Mouse (Mus musculus): ENCODE results near the gene Gm2a. TPM values are rescaled to one million over a fixed set of nuclear protein-coding genes. Genes with fewer than 3 reads are reported as not detected.
"Not testable (repeated sequence)": the region's sequence is repeated elsewhere in the genome, so short reads cannot be mapped to it uniquely, and the experiment has no call there.

The Gm2a gene
- polyA plus RNA-seq, 1 experiment, result 65.4 TPM

GRCm38 (mm10) chr11:55109521-55110300 lies 11.8 kb downstream of the Gm2a start:
- Histone ChIP-seq H3K4me1 (ENCODE audit: control insufficient read depth, insufficient read depth, insufficient read length, low read length) (no peaks in the 10 kb centered on the region), H3K4me3 (ENCODE audit: insufficient read depth, low read depth, low read length) (no peak overlapping the region)

GRCm38 (mm10) chr11:55110566-55111169 lies 12.8 kb downstream of the Gm2a start:
- Histone ChIP-seq H3K4me1 (ENCODE audit: control insufficient read depth, insufficient read depth, insufficient read length, low read length) (no peaks in the 10 kb centered on the region), H3K4me3 (ENCODE audit: insufficient read depth, low read depth, low read length) (no peak overlapping the region), H3K27ac (replicated peaks; ENCODE audit: low read depth, low read length) (no peak overlapping the region)

More at GRCm38 (mm10) chr11:55109521-55110300, 11.8 kb downstream of the Gm2a start:
- no peak overlapping the region for H3K27ac ChIP-seq (replicated peaks; ENCODE audit: low read depth, low read length)

DNA sequence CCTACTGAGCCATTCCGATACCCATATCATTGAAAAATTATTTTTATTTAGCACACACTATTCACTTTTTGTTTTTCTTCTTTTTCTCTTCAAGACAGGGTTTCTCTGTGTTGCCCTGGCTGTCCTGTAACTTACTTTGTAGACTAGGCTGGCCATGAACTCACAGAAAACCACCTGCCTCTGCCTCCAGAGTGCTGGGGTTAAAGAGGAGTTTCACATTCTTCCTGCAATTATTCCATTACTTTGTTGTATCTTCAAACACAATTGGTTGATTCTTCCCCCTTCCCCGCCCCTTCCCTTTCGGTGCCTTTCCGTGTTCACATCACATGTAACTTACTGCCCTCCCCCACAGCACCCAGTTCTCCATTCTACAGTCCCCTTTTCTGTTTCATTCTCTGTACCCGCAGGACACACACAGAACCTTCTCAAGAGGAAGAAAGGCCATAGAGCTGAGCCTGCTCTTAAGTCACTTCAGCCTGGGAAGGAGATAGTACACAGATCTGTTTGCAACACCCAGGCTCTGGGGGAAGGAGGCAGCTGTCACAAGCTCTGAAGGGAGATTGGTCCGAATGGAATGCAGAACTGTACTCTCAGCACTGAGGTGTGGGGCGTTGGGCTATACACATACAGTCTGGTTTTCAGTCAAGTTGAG lies 15.4 kb downstream of the Gm2a start:
- Histone ChIP-seq H3K4me3 (ENCODE audit: insufficient read depth, low read depth, low read length) (no peak overlapping the region), H3K4me1 (ENCODE audit: control insufficient read depth, insufficient read depth, insufficient read length, low read length) (no peaks in the 10 kb centered on the region), H3K27ac (replicated peaks; ENCODE audit: low read depth, low read length) (peak overlapping the region; percentile 45; the same call in 1 of the 2 replicates)

GRCm38 (mm10) chr11:55113861-55114250 lies 15.9 kb downstream of the Gm2a start:
- H3K4me3 ChIP-seq (ENCODE audit: insufficient read depth, low read depth, low read length); H3K4me1 ChIP-seq (ENCODE audit: control insufficient read depth, insufficient read depth, insufficient read length, low read length): not testable (repeated sequence)
- H3K27ac ChIP-seq (replicated peaks; ENCODE audit: low read depth, low read length), result peak overlapping the region; percentile 45; the same call in 1 of the 2 replicates

- Histone ChIP-seq H3K27ac (replicated peaks; ENCODE audit: low read depth, low read length) (peak overlapping the region; percentile 37; the same call in 1 of the 2 replicates), H3K4me3 (ENCODE audit: insufficient read depth, low read depth, low read length) (no peak overlapping the region), H3K4me1 (ENCODE audit: control insufficient read depth, insufficient read depth, insufficient read length, low read length) (no peaks in the 10 kb centered on the region)
These were observed 16.4 kb downstream of the Gm2a start for GRCm38 (mm10) chr11:55114291-55114690.

DNA sequence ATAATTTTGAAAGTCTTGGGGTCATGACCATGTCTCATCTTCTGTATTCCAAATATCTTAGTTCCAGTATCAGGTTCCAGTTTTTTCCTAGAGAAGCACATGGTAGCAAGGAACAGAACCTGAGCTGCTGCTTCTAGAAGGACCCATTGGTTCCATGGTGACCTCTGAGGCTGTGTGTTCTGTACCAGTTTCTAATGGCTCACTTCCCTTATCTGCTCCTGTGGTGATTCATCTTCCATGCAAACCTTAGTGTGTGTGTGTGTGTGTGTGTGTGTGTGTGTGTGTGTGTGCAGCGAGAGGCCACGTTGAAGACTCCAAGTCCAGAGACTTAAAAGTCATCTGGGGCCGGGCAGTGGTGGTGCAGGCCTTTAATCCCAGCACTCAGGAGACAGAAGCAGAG lies 18.1 kb downstream of the Gm2a start:
- H3K27ac ChIP-seq (replicated peaks; ENCODE audit: low read depth, low read length), result no peak overlapping the region
- H3K4me3 ChIP-seq (ENCODE audit: insufficient read depth, low read depth, low read length), result no peak overlapping the region
- H3K4me1 ChIP-seq (ENCODE audit: control insufficient read depth, insufficient read depth, insufficient read length, low read length), result no peaks in the 10 kb centered on the region

DNA sequence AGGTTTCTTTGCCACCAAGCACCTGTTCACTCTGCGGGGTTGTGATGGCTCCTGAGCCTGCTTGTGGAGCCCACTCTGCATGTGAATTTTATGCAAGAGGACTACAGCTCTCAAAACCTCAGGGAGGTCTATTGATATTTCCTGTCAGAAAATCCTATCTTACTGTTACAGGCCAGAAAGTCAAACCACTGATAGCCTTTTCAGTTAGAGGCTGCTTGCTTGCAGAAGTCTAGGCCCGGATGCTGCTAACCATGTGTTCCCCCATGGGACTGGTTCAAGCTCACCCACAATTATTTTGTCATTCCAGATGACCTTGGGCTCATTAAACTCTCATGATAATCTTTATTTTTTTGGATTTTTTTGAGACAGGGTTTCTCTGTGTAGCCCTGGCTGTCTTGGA lies 19.1 kb downstream of the Gm2a start:
- Histone ChIP-seq H3K27ac (replicated peaks; ENCODE audit: low read depth, low read length) (no peak overlapping the region), H3K4me1 (ENCODE audit: control insufficient read depth, insufficient read depth, insufficient read length, low read length) (no peaks in the 10 kb centered on the region), H3K4me3 (ENCODE audit: insufficient read depth, low read depth, low read length) (no peak overlapping the region)

DNA sequence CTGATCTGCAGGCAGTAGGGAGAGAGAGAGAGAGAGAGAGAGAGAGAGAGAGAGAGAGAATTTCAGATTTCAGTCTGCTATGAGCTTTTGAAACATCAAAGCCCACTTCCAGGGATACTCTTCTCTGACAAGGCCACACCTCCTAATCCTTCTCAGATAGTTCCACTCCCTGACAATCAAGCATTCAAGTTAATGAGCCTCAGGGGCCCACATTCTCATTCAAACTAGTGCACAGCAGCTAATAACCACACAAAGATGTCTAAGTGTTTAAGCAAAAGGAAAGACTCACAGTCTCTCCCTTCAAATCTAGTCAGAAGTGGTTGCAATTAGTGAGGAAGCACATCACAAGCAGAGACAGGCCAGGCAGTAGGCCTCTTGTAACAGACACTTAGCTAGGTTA lies 22.4 kb downstream of the Gm2a start:
- Histone ChIP-seq H3K4me1 (ENCODE audit: control insufficient read depth, insufficient read depth, insufficient read length, low read length) (no peaks in the 10 kb centered on the region), H3K4me3 (ENCODE audit: insufficient read depth, low read depth, low read length) (no peak overlapping the region), H3K27ac (replicated peaks; ENCODE audit: low read depth, low read length) (no peak overlapping the region)

DNA sequence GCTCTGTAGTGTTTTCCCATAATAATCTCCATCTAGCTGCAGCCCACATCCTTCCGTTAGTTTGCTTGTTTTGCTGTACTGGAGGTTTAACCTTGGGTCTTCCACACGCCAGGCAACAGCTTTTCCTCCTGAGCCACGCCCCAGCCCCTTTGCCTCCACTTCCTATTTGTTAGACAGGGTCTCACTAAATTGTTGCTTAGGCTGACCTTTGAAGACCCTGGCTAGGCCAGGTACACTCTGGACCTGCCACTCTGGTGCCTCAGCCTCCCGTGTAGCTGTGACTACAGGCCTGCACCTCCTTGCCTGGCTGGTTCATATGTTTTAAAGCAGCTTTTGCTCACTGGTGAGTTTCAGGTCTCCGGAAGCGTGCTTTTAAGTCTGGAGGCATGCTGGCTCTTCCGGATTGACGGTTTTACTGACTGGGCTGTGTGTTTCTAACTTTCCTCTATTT lies 22.9 kb downstream of the Gm2a start:
- Histone ChIP-seq H3K4me1 (ENCODE audit: control insufficient read depth, insufficient read depth, insufficient read length, low read length) (no peaks in the 10 kb centered on the region), H3K4me3 (ENCODE audit: insufficient read depth, low read depth, low read length) (no peak overlapping the region), H3K27ac (replicated peaks; ENCODE audit: low read depth, low read length) (no peak overlapping the region; the same call in 1 of the 2 replicates)

GRCm38 (mm10) chr11:55121430-55121829 lies 23.5 kb downstream of the Gm2a start:
- no peak overlapping the region for H3K4me3 ChIP-seq (ENCODE audit: insufficient read depth, low read depth, low read length)
- H3K27ac ChIP-seq (replicated peaks; ENCODE audit: low read depth, low read length), result no peak overlapping the region
- H3K4me1 ChIP-seq (ENCODE audit: control insufficient read depth, insufficient read depth, insufficient read length, low read length), result no peaks in the 10 kb centered on the region

DNA sequence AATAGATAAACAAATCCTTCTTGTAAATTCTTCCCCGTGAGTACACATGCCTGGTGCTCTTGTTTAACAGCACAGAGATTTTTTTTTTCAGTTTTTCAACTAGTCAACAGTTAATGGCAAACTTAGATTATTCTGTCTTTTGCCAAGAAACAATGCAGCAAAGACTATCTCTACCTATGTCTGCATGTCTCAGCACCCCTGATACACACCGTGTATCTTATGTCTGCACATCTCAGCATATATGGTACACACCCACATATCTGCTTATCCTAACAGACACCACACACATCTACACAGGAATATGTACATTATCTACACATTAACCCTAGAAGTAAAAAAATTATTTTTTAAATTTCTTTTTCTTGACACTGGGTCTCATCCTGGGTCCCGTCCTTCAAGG lies 28.7 kb downstream of the Gm2a start:
- H3K27ac ChIP-seq (replicated peaks; ENCODE audit: low read depth, low read length), result no peak overlapping the region
- H3K4me1 ChIP-seq (ENCODE audit: control insufficient read depth, insufficient read depth, insufficient read length, low read length), result no peaks in the 10 kb centered on the region
- H3K4me3 ChIP-seq (ENCODE audit: insufficient read depth, low read depth, low read length), result no peak overlapping the region

GRCm38 (mm10) chr11:55127937-55128336 lies 30.0 kb downstream of the Gm2a start:
- H3K4me1 ChIP-seq (ENCODE audit: control insufficient read depth, insufficient read depth, insufficient read length, low read length), result no peaks in the 10 kb centered on the region
- H3K27ac ChIP-seq (replicated peaks; ENCODE audit: low read depth, low read length), result no peak overlapping the region
- H3K4me3 ChIP-seq (ENCODE audit: insufficient read depth, low read depth, low read length), result no peak overlapping the region

DNA sequence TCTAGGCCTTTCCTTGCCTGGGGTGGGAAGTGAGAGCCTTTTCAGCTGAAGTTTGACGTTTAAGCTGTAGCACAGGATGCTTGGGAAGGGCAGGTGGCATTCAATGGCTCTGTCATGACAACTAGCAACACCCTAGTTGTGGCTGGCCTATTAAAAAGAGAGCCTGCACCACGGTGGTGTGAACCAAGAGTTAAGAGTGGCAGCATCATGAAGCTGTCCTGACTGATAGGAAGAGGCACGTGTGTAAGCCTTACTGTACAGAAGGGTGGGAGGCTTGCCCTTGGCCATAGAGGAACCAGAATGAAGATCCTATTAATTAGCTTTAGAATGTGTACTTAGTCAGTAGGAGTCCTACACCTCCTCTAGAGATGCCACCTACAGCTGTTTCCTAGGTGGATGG lies 30.5 kb downstream of the Gm2a start:
- H3K4me3 ChIP-seq (ENCODE audit: insufficient read depth, low read depth, low read length), result no peak overlapping the region
- H3K4me1 ChIP-seq (ENCODE audit: control insufficient read depth, insufficient read depth, insufficient read length, low read length), result no peaks in the 10 kb centered on the region
- H3K27ac ChIP-seq (replicated peaks; ENCODE audit: low read depth, low read length), result no peak overlapping the region

- H3K4me1 ChIP-seq (ENCODE audit: control insufficient read depth, insufficient read depth, insufficient read length, low read length), result no peaks in the 10 kb centered on the region
- no peak overlapping the region for H3K4me3 ChIP-seq (ENCODE audit: insufficient read depth, low read depth, low read length)
- no peak overlapping the region for H3K27ac ChIP-seq (replicated peaks; ENCODE audit: low read depth, low read length)
These were observed 33.3 kb downstream of the Gm2a start for GRCm38 (mm10) chr11:55131077-55131742.

DNA sequence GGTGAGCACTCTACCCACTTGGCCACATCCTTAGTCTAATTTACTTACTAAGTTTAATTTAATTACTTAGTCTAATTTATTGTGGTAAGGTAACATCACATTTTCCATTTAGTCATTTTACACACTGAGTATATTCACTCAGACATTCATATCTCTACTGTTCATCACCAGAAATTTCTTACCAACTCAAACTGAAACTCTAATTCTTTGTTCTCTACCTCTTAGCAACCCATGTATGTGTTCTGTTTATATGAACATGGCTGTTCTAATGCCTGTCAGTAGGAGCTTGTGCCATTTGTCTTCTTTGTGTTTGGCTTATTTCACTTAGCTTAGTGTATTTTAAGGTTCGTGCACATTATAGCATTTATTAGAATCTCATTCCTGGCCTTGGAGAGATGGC lies 34.0 kb downstream of the Gm2a start:
- no peaks in the 10 kb centered on the region for H3K4me1 ChIP-seq (ENCODE audit: control insufficient read depth, insufficient read depth, insufficient read length, low read length)
- no peak overlapping the region for H3K27ac ChIP-seq (replicated peaks; ENCODE audit: low read depth, low read length)
- no peak overlapping the region for H3K4me3 ChIP-seq (ENCODE audit: insufficient read depth, low read depth, low read length)
